Mouse (Mus musculus) intestine, embryonic 14.5 days (tissue): ENCODE results near the gene Hdac2. TPM values are rescaled to one million over a fixed set of nuclear protein-coding genes. Genes with fewer than 3 reads are reported as not detected.

Source experiments
- ATAC-seq: fragments of 200-750 bp; cut with Nextera tagmentation; replicated peaks from 2 replicates; pipeline ENCODE4 v1.8.0; 2017; ENCODE audit warnings: low read depth, moderate number of reproducible peaks, moderate TSS enrichment, moderate library complexity; ENCODE audit not compliant: low FRiP score, low TSS enrichment
- DNase-seq: peaks from one replicate; pipeline ENCODE4 v3.0.0-alpha.2; 2018; ENCODE audit warnings: low spot score
- H3K27ac ChIP-seq: fragments of 300-500 bp; sonication (generic); 2 replicates; pipeline ENCODE4 v1.5.1; 2014; ENCODE audit warnings: low read depth, mild to moderate bottlenecking, control low read depth
- H3K27me3 ChIP-seq: fragments of 300-500 bp; sonication (generic); replicated peaks from 2 replicates; pipeline ENCODE4 v1.6.1; 2014; ENCODE audit warnings: low read length, control low read depth; ENCODE audit not compliant: control insufficient read depth, insufficient read depth
- H3K36me3 ChIP-seq: fragments of 300-500 bp; sonication (generic); 2 replicates; pipeline ENCODE4 v1.6.1; 2014; ENCODE audit warnings: low read length, control low read depth; ENCODE audit not compliant: control insufficient read depth, insufficient read depth
- H3K4me1 ChIP-seq: fragments of 300-500 bp; sonication (generic); replicated peaks from 2 replicates; pipeline ENCODE4 v1.6.1; 2014; ENCODE audit warnings: low read length, control low read depth, mixed read lengths; ENCODE audit not compliant: control insufficient read depth, insufficient read depth
- H3K4me2 ChIP-seq: fragments of 300-500 bp; sonication (generic); 2 replicates; pipeline ENCODE4 v1.6.1; 2014; ENCODE audit warnings: low read length
- H3K4me3 ChIP-seq: fragments of 300-500 bp; sonication (generic); 2 replicates; pipeline ENCODE4 v1.5.1; 2014; ENCODE audit warnings: low read depth, low read length, control low read depth, mixed read lengths
- H3K9ac ChIP-seq: fragments of 300-500 bp; sonication (generic); 2 replicates; pipeline ENCODE4 v1.6.1; 2014; ENCODE audit warnings: mild to moderate bottlenecking, low read length
- H3K9me3 ChIP-seq: fragments of 300-500 bp; sonication (generic); 2 replicates; pipeline ENCODE4 v1.6.1; 2016; ENCODE audit warnings: low read length, control low read depth; ENCODE audit not compliant: control insufficient read depth
- WGBS: fragments of 180-500 bp; shearing (Covaris S2); extraction: QIAGEN DNeasy Blood & Tissue Kit; methylation state at CpG from one replicate; pipeline ENCODE4 v1.1.7; 2014; 5-methylcytosine and 5-hydroxymethylcytosine counted together
- polyA plus RNA-seq: library from polyadenylated mRNA; unstranded; fragments of >200 nt; fragmentation: Nextera tagmentation; extraction: Ambion mirVana; gene quantifications from 2 replicates; pipeline ENCODE4 v1.2.1, GENCODE M21; 2014

The Hdac2 gene
- 203 and 228 TPM in 2 replicates for polyA plus RNA-seq

DNA sequence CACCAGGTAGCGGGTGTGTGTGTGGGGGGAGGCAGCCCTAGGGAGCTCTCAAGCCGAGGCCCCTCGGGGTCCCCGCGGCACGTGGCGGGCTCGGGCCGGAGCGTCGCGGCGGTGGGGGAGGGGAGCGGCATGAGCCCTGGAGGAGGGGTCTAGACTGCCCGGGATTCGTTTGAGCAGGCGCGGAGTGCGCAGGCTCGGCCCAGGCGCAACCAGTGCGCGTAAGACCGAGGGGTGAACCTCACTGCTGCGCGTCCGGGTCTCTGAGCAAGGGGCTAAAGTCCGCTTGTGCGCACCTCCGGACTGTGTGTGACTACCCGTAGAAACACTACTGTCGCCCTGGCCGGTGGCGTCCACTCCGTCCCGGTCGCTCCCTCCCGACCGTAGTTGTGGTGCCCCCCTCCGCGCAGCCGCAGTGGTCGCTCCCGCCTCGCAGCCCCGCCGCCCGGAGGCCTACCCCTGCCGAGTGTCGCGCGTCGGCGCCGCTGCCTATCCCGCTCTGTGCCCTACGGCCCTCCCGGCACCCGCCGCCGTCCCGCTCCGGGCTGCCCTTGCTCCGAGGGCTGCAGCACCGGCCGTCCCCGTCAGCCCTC lies at the start of gene Hdac2:
Gene Hdac2, plus strand, starts transcription at position 459 of the 590 bp plus-strand sequence.
- ATAC-seq (peak; percentile 99), DNase-seq (peak; percentile 95)
- Histone ChIP-seq H3K27ac (peak within 1 kb of the TSS; percentile 97), H3K4me3 (peak within 1 kb of the TSS; percentile 93), H3K9ac (peak within 1 kb of the TSS; percentile 98), H3K9me3 (no peaks in the 10 kb centered on the region; the same call in 1 of the 2 replicates), H3K27me3 (no peaks in the 10 kb centered on the region), H3K36me3 (no peaks in the 10 kb centered on the region), H3K4me2 (peak within 1 kb of the TSS; percentile 57), H3K4me1 (peaks cover 13% of the 10 kb centered on the region)
- WGBS, result under 1% methylated on average over 61 of the region's 67 CpGs

DNA sequence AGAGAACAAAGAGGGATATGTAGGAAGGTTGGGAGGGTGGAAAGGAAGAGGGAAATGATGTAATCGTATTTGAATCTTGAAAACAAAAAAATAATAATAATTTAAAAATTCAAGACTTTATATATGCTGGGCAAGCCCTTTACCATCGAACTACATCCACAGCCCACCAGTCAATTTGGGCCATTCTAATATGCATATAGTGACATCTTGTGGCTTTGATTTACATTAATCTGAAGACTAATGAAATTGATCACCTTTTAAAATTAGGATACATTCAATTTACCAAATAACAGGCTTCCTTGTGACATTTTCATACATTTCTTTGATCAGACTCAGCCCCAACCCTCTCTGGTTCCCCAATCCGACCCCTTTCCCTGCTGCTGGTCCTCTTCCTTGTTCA lies 46.1 kb upstream of the Hdac2 start:
- H3K36me3 ChIP-seq, result no peaks in the 10 kb centered on the region
- WGBS, result 73% methylated on average over 3 of the region's 3 CpGs
- H3K4me2 ChIP-seq, result no peak overlapping the region
- H3K9ac ChIP-seq, result no peak overlapping the region
- no peaks in the 10 kb centered on the region for H3K4me1 ChIP-seq
- ATAC-seq, result no peak
- H3K27me3 ChIP-seq, result no peaks in the 10 kb centered on the region
- H3K4me3 ChIP-seq, result no peak overlapping the region
- DNase-seq, result no peak
- no peaks in the 10 kb centered on the region for H3K9me3 ChIP-seq
- no peak overlapping the region for H3K27ac ChIP-seq

DNA sequence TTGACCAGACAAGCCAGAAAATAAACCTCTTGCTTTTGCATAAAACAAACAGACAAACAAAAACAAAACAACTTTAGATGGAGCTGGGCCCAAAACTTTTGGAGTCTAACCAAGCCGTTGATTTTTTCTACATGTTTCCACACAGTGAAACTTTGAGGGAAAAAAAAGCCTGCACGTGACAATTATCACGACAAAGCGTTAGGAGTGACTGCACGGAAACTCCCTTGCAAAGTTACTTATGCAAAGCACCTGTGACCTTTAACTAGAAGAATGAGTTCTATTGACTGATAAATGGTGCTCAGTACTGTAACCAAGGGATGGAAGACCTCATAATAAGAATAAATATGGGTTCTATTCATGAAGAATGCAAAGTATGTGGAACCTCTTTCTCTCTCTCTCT lies 38.5 kb upstream of the Hdac2 start:
- DNase-seq (no peak), ATAC-seq (no peak)
- Histone ChIP-seq H3K4me2 (no peak overlapping the region), H3K9ac (no peak overlapping the region), H3K36me3 (no peaks in the 10 kb centered on the region), H3K4me1 (no peaks in the 10 kb centered on the region), H3K27ac (no peak overlapping the region), H3K4me3 (no peak overlapping the region), H3K27me3 (no peaks in the 10 kb centered on the region), H3K9me3 (no peaks in the 10 kb centered on the region)
- 83% methylated on average over 5 of the region's 5 CpGs for WGBS

DNA sequence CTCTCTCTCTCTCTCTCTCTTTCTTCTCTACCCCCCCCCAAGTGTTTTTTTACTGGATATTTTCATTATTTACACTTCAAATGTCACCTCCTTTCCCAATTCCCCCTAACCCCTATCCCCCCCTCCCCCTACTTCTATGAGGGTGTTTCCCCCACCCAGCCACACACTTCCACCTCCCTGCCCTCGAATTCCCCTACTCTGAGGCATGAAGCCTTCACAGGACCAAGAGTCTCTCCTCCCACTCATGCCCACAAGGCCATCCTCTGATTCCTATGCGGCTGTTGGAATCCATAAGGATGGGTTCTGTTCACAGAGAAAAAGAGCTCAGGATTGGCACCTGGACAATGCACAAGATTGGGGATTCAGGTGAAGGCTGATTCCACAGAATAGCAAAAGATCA lies 38.1 kb upstream of the Hdac2 start:
- H3K4me2 ChIP-seq, result no peak overlapping the region
- ATAC-seq (no peak), DNase-seq (no peak)
- no peaks in the 10 kb centered on the region for H3K27me3 ChIP-seq
- H3K9ac ChIP-seq, result no peak overlapping the region
- H3K36me3 ChIP-seq, result no peaks in the 10 kb centered on the region
- H3K27ac ChIP-seq, result no peak overlapping the region
- H3K4me3 ChIP-seq, result no peak overlapping the region
- H3K9me3 ChIP-seq, result no peaks in the 10 kb centered on the region
- H3K4me1 ChIP-seq, result no peaks in the 10 kb centered on the region
- WGBS, result 69% methylated on average over 2 of the region's 2 CpGs

DNA sequence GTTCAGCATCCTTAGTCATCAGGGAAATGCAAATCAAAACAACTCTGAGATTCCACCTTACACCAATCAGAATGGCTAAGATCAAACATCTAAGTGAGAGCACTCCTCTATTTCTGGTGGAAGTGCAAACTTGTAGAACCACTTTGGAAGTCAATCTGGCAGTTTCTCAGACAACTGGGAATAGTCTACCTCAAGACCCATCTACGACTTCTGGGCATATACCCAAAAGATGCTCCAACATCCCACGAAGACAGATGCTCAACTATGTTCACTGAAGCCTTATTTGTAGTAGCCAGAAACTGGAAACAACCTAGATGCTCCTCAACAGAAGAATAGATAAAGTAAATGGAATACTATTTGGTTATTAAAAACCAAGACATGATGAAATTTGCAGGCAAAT lies 22.6 kb upstream of the Hdac2 start:
- no peak overlapping the region for H3K4me3 ChIP-seq
- H3K9ac ChIP-seq, result no peak overlapping the region
- no peak for ATAC-seq
- H3K4me1 ChIP-seq, result no peaks in the 10 kb centered on the region
- no peaks in the 10 kb centered on the region for H3K9me3 ChIP-seq
- H3K27me3 ChIP-seq, result no peaks in the 10 kb centered on the region
- DNase-seq, result no peak
- H3K36me3 ChIP-seq, result no peaks in the 10 kb centered on the region
- WGBS, result 79% methylated on average over 2 of the region's 2 CpGs
- no peak overlapping the region for H3K27ac ChIP-seq
- H3K4me2 ChIP-seq, result no peak overlapping the region

DNA sequence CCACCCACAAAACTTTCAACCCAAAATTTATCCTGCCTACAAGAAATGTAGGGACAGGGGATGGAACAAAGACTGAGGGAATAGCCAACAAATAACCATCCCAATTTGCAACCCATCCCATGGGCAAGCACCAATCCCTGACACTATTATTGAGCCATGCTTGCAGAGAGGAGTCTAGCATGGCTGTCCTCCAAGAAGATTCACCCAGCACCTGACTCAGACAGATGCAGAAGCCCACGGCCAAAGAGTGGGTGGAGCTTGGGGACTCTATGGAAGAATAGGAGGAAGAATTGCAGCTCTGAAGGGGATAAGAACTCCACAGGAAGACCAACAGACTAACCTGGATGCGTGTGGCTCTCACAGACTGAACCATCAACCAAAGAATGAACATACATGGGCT lies 21.7 kb upstream of the Hdac2 start:
- Histone ChIP-seq H3K4me1 (no peaks in the 10 kb centered on the region), H3K36me3 (no peaks in the 10 kb centered on the region), H3K9me3 (no peaks in the 10 kb centered on the region), H3K27me3 (no peaks in the 10 kb centered on the region), H3K9ac (no peak overlapping the region), H3K4me3 (no peak overlapping the region), H3K4me2 (no peak overlapping the region), H3K27ac (no peak overlapping the region)
- ATAC-seq, result no peak
- no peak for DNase-seq
- WGBS, result 76% methylated on average over 2 of the region's 2 CpGs

DNA sequence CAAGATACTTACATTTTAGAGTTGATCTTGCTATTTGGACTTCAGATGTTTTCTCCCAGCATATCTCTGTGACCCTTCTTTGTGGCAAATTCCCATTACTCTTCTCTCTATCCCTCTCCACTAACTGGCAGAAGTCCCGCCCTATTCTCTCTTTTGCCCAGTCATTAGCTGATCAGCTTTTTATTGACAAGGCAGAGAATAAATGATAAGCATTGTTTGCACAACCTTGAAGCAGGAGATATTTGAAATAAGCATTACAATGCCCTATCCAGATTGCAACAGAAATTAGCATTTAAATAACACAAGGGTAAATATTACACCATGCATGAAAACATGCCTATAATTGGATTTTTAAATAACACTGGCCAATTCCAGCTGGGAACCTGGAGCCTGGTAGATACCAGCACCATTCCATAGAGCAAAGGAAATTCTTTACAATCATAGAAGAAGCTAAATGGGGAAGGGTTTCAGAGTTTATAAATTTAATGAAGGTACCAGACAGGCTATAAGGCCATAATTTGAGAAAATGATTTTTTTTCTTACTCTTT lies 14.7 kb upstream of the Hdac2 start:
- Histone ChIP-seq H3K36me3 (no peaks in the 10 kb centered on the region), H3K4me3 (no peak overlapping the region), H3K27ac (no peak overlapping the region), H3K9ac (no peak overlapping the region), H3K4me1 (no peaks in the 10 kb centered on the region), H3K4me2 (no peak overlapping the region), H3K9me3 (no peaks in the 10 kb centered on the region), H3K27me3 (no peaks in the 10 kb centered on the region)
- DNase-seq (no peak), ATAC-seq (no peak)
- 85% methylated on average over 1 of the region's 1 CpGs for WGBS

DNA sequence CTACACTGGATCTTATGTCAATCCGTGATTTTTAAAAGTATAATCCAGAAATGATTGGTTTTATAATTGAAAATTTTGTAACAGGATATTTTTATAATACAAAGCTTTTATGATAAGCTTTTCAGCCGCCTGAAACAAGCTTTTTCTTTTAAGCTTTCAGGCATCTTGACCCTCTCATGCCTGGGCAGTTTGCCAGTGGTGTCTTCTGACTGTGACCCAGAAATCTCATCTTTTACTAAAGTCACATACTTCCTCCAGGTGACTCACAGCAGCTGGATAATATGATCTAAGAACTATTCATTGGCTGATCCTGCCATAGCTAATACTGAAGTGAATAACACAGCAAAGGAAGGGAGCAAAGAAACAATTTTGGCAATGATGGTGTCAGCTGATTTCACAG lies 9.9 kb upstream of the Hdac2 start:
- whole genome bisulfite sequencing, result 65% methylated on average over 2 of the region's 2 CpGs

More for the DNA sequence above, 9.9 kb upstream of the Hdac2 start:
- Histone ChIP-seq H3K9ac (no peak overlapping the region), H3K4me1 (no peaks in the 10 kb centered on the region), H3K4me3 (no peak overlapping the region), H3K36me3 (no peaks in the 10 kb centered on the region), H3K27me3 (no peaks in the 10 kb centered on the region), H3K9me3 (no peaks in the 10 kb centered on the region), H3K4me2 (no peak overlapping the region), H3K27ac (no peak overlapping the region)
- DNase-seq, result no peak
- ATAC-seq, result no peak
